Mouse (Mus musculus) cerebellum, adult 2 months (tissue): ENCODE data around the gene Slc7a5. TPM values are rescaled to one million over a fixed set of nuclear protein-coding genes. Genes with fewer than 3 reads are reported as not detected.

Source experiments
- DNase-seq, 2 experiments: peaks; one replicate each; pipeline ENCODE4 v3.0.0; 2021
- H3K27ac ChIP-seq: fragments of 200-500 bp; 2 replicates; pipeline ENCODE4 v1.5.1; 2012; ENCODE audit warnings: low read length, control low read depth, inconsistent platforms; ENCODE audit not compliant: insufficient read depth
- H3K27me3 ChIP-seq: fragments of 200-500 bp; 2 replicates; pipeline ENCODE4 v1.6.1; 2012; ENCODE audit warnings: inconsistent platforms, mild to moderate bottlenecking, low read length, moderate library complexity; ENCODE audit not compliant: control insufficient read depth, insufficient read depth
- H3K4me1 ChIP-seq: fragments of 200-500 bp; 2 replicates; pipeline ENCODE4 v1.6.1; 2011; ENCODE audit warnings: low read length; ENCODE audit not compliant: control insufficient read depth, insufficient read depth
- H3K4me3 ChIP-seq: fragments of 200-500 bp; replicated peaks from 2 replicates; pipeline ENCODE3; 2011; ENCODE audit warnings: mild to moderate bottlenecking, low read depth, low read length, control low read depth; ENCODE audit not compliant: insufficient read depth
- CTCF ChIP-seq: fragments of 200-500 bp; IDR thresholded peaks from 2 replicates; pipeline ENCODE4 v1.5.1; 2011; ENCODE audit warnings: low read depth, mild to moderate bottlenecking, control low read depth, low read length, moderate library complexity, borderline replicate concordance; ENCODE audit not compliant: insufficient read depth
- POLR2A ChIP-seq: fragments of 200-500 bp; IDR thresholded peaks from 2 replicates; pipeline ENCODE4 v1.6.1; 2011; ENCODE audit warnings: low read length, control low read depth, borderline replicate concordance; ENCODE audit not compliant: insufficient read depth
- WGBS: fragments of 180-500 bp; shearing (Covaris S2); methylation state at CpG from one replicate; pipeline ENCODE4 v1.1.7; 2018; 5-methylcytosine and 5-hydroxymethylcytosine counted together
- polyA plus RNA-seq: library from polyadenylated mRNA; depleted of rRNA; stranded (reverse); fragments of >200 nt; gene quantifications from 2 replicates; pipeline ENCODE4 v1.2.3, GENCODE M21; 2012

Gene Slc7a5
- polyA plus RNA-seq, 1 experiment, result 70.7 TPM

GRCm38 (mm10) chr8:121944831-121945230, 37.3 kb upstream of the Slc7a5 start, which contains the start of gene Car5a:
TSS of gene Car5a (minus strand) at chr8:121944904.
- Histone ChIP-seq H3K27me3 (no peaks in the 10 kb centered on the region), H3K4me1 (peaks cover 4% of the 10 kb centered on the region; the same call in 1 of the 2 replicates), H3K4me3 (no peak within 1 kb of the TSS), H3K27ac (no peak within 1 kb of the TSS)
- no peak for DNase-seq
- TF ChIP-seq CTCF, result no peak
- TF ChIP-seq POLR2A, result no peak

- TF ChIP-seq POLR2A (no peak), CTCF (no peak)
- H3K4me1 ChIP-seq, result peaks cover 4% of the 10 kb centered on the region; the same call in 1 of the 2 replicates
- H3K4me3 ChIP-seq, result no peak overlapping the region
- H3K27me3 ChIP-seq, result no peaks in the 10 kb centered on the region
- WGBS, result 48% methylated on average over 8 of the region's 8 CpGs
- H3K27ac ChIP-seq, result no peak overlapping the region
- DNase-seq, result no peak
Measured at GRCm38 (mm10) chr8:121943716-121944115, 36.2 kb upstream of the Slc7a5 start.

DNA sequence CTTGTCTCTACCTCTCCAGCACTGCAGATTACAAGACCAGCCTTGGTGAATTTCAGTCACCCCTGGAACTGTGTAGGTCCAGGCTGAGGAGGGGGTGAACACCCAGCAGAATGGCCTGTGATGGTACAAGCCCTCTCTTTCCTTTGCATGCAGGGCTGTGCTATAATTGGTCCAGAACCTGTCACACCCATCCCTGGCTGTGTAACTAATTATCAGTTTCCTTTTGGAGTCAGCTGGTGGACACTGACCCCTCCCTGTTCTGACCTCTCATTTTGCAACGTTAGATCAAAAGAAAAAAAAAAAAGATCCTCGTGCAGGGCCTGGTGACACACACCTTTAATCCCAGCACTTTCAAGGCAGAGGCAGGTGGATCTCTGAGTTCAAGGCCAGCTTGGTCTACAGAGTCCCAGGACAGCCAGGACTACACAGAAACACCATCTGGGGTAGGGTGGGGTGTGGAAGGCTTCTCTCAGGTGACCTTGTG, 35.6 kb upstream of the Slc7a5 start:
- H3K27me3 ChIP-seq, result no peaks in the 10 kb centered on the region
- WGBS, result 31% methylated on average over 2 of the region's 2 CpGs
- H3K4me3 ChIP-seq, result no peak overlapping the region
- peaks cover under 1% of the 10 kb centered on the region; the same call in 1 of the 2 replicates for H3K4me1 ChIP-seq
- no peak for DNase-seq
- H3K27ac ChIP-seq, result no peak overlapping the region
- TF ChIP-seq POLR2A (no peak), CTCF (no peak)

- Histone ChIP-seq H3K4me3 (no peak overlapping the region), H3K4me1 (peaks cover 14% of the 10 kb centered on the region), H3K27me3 (no peaks in the 10 kb centered on the region), H3K27ac (no peak overlapping the region)
- TF ChIP-seq POLR2A (no peak), CTCF (no peak)
- 92% methylated on average over 7 of the region's 7 CpGs for WGBS
- no peak for DNase-seq
Measured at GRCm38 (mm10) chr8:121938732-121939131, 31.2 kb upstream of the Slc7a5 start.

DNA sequence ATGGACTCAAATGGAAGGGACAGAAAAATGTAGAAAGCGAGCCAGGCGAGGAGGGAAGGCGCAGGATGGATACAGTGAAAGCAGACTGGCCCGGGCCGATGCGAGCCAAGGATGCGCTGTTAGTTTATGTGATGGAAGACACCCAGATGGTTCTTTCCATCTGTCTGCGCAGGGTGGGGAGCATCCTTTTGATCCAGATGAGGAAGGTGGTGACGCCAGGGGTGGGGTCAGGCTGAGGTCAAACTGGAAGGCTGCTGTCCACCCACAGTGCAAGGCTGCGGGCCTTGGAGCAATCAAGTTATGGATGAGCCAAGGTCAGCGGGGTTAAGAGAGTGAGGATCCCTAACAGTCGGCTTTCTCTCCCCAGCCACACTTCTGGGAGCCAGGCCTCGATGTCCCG, 28.9 kb upstream of the Slc7a5 start:
- Histone ChIP-seq H3K27ac (no peak overlapping the region), H3K27me3 (no peaks in the 10 kb centered on the region), H3K4me3 (no peak overlapping the region), H3K4me1 (peaks cover 14% of the 10 kb centered on the region)
- TF ChIP-seq POLR2A (no peak), CTCF (no peak)
- 73% methylated on average over 14 of the region's 14 CpGs for WGBS
- no peak for DNase-seq

- H3K27me3 ChIP-seq, result no peaks in the 10 kb centered on the region
- TF ChIP-seq CTCF, result peak; percentile 45; the same call in 1 of the 2 replicates
- no peak for TF ChIP-seq POLR2A
- 22% methylated on average over 12 of the region's 12 CpGs for WGBS
- H3K4me3 ChIP-seq, result no peak overlapping the region
- H3K4me1 ChIP-seq, result peaks cover 14% of the 10 kb centered on the region
- peak overlapping the region; percentile 19; the same call in 1 of the 2 replicates for H3K27ac ChIP-seq
- DNase-seq, result peak; percentile 78 to 86
Measured at GRCm38 (mm10) chr8:121935341-121936294, 28.1 kb upstream of the Slc7a5 start.

GRCm38 (mm10) chr8:121934923-121935322, 27.4 kb upstream of the Slc7a5 start:
- peaks cover 14% of the 10 kb centered on the region for H3K4me1 ChIP-seq
- H3K27me3 ChIP-seq, result no peaks in the 10 kb centered on the region
- H3K27ac ChIP-seq, result no peak overlapping the region
- no peak for TF ChIP-seq POLR2A
- TF ChIP-seq CTCF, result no peak
- H3K4me3 ChIP-seq, result no peak overlapping the region
- no peak for DNase-seq

GRCm38 (mm10) chr8:121934506-121934905, 27.0 kb upstream of the Slc7a5 start:
- WGBS, result 52% methylated on average over 4 of the region's 4 CpGs
- peak; percentile 36 to 44 for DNase-seq

More at GRCm38 (mm10) chr8:121934506-121934905, 27.0 kb upstream of the Slc7a5 start:
- no peak overlapping the region for H3K4me3 ChIP-seq
- no peak overlapping the region for H3K27ac ChIP-seq
- peaks cover 14% of the 10 kb centered on the region for H3K4me1 ChIP-seq
- no peaks in the 10 kb centered on the region for H3K27me3 ChIP-seq
- TF ChIP-seq CTCF (peak; percentile 28; the same call in 1 of the 2 replicates), POLR2A (no peak)
